Mouse (Mus musculus) CD4-positive, CD25-positive, alpha-beta regulatory T cell, adult 9 weeks (primary cell): ENCODE data around the gene Ghr. TPM values are rescaled to one million over a fixed set of nuclear protein-coding genes. Genes with fewer than 3 reads are reported as not detected.

ENCODE experiments used
- polyA plus RNA-seq: library from polyadenylated mRNA; unstranded; fragments of 100-300 nt; shearing (Covaris generic); gene quantifications from one replicate; pipeline ENCODE4 v1.2.1, GENCODE M21; 2017

Gene Ghr
- 0.21 TPM for polyA plus RNA-seq

DNA sequence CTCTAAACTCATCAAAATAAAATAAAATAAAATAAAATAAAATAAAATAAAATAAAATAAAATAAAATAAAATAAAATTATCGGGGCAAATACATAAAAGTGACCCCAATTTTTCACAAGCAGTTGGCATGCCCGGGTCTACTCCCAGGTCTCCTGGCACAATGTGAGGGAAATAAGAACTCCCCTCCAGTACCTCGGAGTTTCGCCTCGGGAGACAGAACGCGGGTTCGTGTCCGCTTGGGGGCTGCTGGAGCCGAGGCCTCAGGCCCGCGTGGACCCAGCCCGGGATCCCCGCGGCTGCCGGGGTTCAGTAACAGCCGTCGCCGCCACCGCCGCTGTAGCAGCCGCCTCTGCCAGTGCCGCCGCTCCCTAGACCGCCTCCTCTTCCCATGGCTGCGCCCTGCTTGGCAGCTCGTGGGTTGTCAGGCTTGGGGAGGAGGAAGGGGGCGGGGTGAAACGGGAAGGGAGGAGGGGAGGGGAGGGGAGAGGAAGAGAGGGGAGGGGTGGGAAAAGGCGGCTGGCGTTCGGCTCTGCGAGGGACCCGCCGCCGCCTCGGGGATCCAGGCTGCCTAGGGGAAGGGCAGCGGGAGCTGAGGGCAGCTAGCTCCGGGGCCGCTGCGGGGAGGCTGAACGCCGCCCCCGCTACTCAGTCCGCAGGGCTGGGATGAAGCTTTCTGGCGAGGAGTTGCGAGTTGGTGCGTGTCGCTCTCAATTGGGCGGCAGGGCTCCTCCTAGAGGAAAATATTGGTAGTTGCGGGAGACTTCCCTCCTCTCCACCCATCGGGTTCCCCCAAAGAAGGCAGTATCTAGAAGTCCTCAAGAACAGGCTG, at the start of gene Ghr:
Gene Ghr, minus strand, starts transcription at position 686 of the 830 bp plus-strand sequence.

GRCm38 (mm10) chr15:3303426-3303825, 279.9 kb downstream of the Ghr start, which contains the start of gene Ccdc152:
Gene Ccdc152 (minus strand): TSS chr15:3303526.

DNA sequence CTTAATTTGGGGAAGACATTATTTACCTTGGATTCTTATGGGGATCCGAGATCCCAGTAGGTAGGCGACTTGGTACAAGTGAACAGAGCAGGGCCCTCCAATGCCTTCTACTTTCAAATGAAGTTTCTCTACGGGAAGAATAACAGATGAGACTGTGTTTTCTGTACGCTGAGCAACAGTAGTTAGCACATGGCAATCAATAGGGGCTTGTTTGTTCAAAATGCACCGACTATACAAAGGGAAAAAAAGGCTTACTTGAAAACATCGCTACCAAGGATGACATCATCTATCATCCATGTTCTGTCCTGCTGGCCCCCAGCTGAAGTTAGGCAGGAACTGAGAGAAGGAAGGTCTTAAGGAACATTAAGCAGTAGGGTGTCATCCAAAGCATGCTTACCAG, 315.0 kb downstream of the Ghr start, which contains the start of gene Selenop:
Gene Selenop, plus strand, starts transcription at position 301 of the 400 bp plus-strand sequence.

